Mouse (Mus musculus) CD4-positive naive resting alpha-beta T cell, adult 76 days (primary cell): ENCODE measurements around the gene Ccdc107. TPM values are rescaled to one million over a fixed set of nuclear protein-coding genes. Genes with fewer than 3 reads are reported as not detected.

Experiments used
- total RNA-seq: library from RNA; stranded (reverse); gene quantifications from one replicate; pipeline ENCODE4 v1.2.4, GENCODE M21; 2023

Ccdc107 gene
- total RNA-seq = 21.2 TPM

DNA sequence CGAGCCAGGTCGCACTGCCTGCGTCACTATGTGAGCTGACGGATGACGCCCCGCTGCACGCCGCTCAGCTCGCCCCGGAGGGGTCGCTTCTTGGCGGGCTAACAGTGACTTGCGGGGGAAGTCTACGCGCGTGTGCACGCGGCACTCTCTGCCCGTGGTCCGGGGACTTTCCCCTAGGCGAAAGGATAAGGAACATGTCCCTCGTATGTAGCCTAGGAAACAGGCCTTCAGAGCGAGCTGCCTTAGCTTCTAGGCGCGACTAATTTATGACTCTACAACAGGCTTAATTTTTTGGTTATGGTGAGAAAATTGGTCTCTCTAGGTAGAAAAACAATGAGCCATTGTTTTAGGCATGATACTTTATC, at the start of gene Ccdc107:
Gene Ccdc107 (plus strand): TSS at position 80 of the 365 bp plus-strand sequence.

DNA sequence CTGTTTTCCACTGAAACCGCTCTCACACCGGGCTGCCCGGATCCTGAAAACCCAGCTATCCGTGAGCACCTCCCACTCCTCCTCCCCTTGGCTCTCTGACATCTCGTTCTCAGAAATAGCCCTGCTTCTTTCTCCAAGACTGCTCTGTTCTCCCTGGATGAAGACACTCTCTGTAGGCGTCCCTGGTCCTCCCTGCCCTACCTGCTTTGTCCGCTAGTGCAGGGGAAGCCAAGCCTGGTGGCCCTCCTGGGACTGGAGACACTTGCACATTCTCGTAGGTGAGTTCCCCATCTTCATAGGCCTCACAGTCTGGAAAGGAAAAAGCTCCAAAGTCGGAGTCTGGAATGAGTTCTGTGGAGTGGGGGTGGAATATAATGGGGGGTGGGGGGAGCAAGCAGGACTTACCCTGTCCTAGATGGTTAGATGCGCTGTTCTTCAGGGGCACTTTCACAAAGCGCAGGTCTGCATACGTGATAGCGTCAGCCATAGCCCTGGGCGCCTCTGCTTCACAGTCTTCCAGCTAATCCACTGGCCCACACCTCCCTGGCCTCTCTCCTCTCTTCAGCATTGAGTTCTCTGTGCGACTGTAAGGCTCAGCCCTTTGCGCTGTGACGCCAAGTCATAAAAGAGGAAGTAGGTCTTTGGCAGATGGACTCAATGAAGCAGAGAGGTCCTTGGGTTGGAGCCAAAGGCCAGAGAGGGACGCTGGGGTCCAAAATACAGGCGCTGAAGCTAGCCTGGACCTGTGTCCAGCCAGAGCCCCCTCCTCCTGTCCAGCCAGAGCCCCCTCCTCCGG, 38.5 kb upstream of the Ccdc107 start, which contains the start of gene Cd72:
Gene Cd72 (minus strand): TSS at position 588 of the 796 bp plus-strand sequence.

DNA sequence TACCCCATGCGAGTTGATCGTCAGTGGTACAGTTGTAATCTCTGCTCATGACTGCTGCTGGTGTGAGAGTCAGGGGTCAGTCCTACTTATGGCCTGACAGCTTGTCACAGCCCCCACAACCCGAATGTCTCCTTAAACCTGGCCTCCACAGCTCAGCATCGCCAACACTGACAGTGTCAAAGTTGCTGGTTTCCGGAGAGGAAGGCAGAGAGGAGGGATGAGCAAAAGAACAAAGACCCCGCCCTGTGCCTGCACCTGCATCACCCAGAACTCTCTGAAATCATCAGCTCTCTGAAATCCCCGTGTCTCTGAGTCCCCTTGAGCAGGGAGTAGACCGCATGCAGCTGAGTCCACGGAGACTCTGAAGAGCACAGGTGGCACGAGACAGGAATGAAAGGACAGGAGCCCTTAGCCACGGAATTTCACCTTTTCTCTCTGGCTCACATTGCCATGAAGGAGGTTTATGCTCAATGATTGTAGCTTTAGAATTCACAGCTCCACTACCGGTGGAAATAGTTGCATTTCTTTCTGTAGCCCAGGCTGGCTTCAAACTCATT, 9.1 kb upstream of the Ccdc107 start, which contains the start of gene Sit1:
Gene Sit1 (minus strand): TSS at position 200 of the 557 bp plus-strand sequence.

DNA sequence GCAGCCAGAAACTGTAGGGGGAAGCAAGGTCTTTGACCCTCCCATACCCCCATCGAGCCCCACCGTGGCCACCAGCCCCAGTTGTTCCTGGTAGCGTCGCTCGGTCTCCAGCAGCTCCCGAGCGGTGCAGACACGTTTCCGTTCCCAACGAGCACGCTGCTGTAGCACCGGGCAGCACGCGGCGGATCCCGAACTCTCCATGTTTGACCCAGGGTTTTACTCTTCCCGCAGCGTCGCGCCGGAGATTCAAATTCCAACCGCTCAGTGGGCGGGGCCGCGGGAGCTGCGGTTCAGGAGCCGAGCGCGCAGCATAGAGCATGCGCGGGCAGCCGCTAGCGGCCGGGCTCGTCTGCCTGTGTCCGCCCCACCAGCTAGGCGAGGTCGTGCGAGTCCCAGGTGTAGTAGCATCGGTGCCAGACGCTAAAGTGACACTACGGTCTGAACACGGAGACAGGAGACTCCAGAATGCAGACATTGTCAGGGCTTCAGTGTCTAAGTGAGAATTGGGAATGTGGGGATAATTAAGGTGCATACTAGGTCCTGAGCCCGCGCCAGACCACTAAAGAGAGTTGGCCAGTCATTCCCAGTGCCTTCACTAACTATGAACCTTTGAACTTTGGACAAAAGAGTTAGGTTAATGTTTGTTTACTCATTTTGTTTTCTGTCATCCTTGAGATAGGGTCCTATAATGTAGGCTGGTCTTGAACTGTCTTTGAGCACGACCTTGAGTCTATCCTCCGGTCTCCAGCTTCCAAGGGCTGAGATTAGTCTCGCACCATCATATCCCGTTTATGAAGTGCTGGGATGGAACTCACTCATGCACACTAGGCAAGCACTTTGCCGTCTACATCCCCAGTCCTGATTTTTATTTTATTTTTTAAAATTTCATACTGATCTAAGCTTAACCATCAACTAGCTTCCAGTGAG, 7.0 kb downstream of the Ccdc107 start, which contains the start of gene Arhgef39:
Gene Arhgef39 (minus strand): TSS at position 289 of the 927 bp plus-strand sequence.

DNA sequence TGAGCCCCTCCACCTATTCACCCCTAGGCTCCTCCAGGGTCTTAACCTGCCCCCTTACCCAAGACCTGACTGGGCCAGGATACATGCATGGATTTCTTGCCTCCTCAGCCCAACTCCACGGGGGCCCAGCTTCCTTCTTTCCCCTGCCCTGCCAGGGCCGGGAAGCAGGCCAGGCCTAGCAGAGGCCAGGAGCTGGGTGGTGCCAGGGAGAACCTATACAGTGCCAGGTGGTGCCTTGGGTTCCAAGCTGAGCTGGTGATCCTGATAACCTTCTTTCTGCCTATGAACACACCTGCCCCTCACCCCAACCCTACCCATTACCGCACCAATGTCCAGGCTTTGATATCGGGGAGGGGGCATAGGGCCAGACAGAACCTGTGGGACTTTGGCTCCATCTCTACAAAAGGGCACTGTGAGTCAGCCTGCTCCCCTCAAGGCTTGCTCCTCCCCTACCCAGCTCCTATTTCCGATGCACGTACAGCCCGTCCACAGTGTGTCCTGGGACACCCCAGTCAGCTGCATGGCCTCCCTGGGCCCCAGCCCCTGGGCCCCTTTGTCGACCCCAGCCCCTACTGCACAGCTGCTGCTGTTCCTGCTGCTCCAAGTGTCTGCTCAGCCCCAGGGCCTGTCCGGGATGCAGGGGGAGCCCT, 14.0 kb downstream of the Ccdc107 start, which contains the start of gene Car9:
Gene Car9 (plus strand): TSS at position 431 of the 650 bp plus-strand sequence.

Other genes with a start within 250 kb of the Ccdc107 start
- not detected for gene Atp8b5, start 225.7 kb upstream of the Ccdc107 start, total RNA-seq
- gene Rusc2, start 110.9 kb upstream of the Ccdc107 start, total RNA-seq = 0.59 TPM
- gene Fam166b, start 63.8 kb upstream of the Ccdc107 start, total RNA-seq = not detected
- 35.3 TPM for gene Tesk1, start 51.0 kb upstream of the Ccdc107 start, total RNA-seq
- 48.5 TPM for gene Cd72, start 38.3 kb upstream of the Ccdc107 start, total RNA-seq
- 60.7 TPM for gene Sit1, start 9.2 kb upstream of the Ccdc107 start, total RNA-seq
- 3.0 TPM for gene Arhgef39, start 6.8 kb downstream of the Ccdc107 start, total RNA-seq
- gene Car9, start 14.1 kb downstream of the Ccdc107 start, total RNA-seq = not detected
- gene Tpm2, start 30.9 kb downstream of the Ccdc107 start, total RNA-seq = not detected
- gene Creb3, start 69.4 kb downstream of the Ccdc107 start, total RNA-seq = 73.3 TPM
- 270 TPM for gene Tln1, start 69.8 kb downstream of the Ccdc107 start, total RNA-seq
- 34.1 TPM for gene Rgp1, start 85.8 kb downstream of the Ccdc107 start, total RNA-seq
- gene Gba2, start 86.0 kb downstream of the Ccdc107 start, total RNA-seq = 26.5 TPM
- not detected for gene Msmp, start 91.6 kb downstream of the Ccdc107 start, total RNA-seq
- not detected for gene Npr2, start 139.0 kb downstream of the Ccdc107 start, total RNA-seq
- 0.62 TPM for gene Spag8, start 160.7 kb downstream of the Ccdc107 start, total RNA-seq
- 17.1 TPM for gene Hint2, start 163.6 kb downstream of the Ccdc107 start, total RNA-seq
- gene Tmem8b, start 176.1 kb downstream of the Ccdc107 start, total RNA-seq = 4.6 TPM
- not detected for gene Fam221b, start 176.2 kb downstream of the Ccdc107 start, total RNA-seq
- not detected for gene Olfr70, start 207.9 kb downstream of the Ccdc107 start, total RNA-seq
- not detected for gene Olfr71, start 217.4 kb downstream of the Ccdc107 start, total RNA-seq
- gene Hrct1, start 234.3 kb downstream of the Ccdc107 start, total RNA-seq = not detected
- gene Spaar, start 237.1 kb downstream of the Ccdc107 start, total RNA-seq = not detected